Mouse (Mus musculus): ENCODE measurements around the gene Relch.
A peak's percentile ranks its signal among the peaks of the same experiment; 100 is the strongest.
"Not testable (repeated sequence)": the region's sequence is repeated elsewhere in the genome, so short reads cannot be mapped to it uniquely, and the experiment has no call there.

Gene Relch

DNA sequence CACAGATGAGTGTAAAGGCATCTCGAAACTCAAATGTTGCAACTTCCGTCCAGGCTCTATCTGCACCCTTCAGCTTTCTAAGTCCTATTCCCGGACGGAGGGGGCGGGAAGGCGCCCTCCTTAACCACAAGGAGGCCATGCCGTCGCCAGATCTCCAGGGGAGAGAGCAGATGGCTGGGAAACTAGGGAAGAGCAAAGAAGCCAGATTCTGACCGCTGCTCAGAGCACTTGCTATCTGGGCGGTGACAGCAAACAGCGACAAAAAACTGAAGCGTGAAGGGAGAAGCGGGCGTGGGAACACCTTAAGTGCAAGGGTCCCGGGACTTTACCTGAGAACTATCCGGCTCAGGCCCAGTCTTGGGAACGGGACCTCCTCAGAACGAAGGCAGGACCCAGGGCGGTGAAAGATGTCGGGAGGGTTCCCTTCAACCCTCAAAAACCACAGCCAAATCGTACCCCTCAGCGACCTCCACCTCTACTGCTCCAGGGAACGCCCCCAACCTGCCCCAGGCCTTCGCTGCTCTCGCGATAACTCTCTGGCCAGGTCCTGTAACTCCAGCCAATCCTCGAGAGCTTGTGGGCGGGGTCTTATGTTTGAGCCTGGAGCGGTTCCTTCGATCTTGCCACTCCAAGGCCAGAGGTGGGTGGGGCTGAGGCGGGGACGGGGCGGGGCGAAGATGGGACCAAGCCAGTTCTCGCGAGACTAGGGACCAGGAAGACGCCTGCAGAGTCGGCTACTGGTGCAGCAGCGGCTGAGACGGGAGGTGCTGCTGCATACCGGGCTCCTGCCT lies at the start of gene Relch, which contains the start of gene Pign:
Relch (plus strand) TSS at position 691 of the 791 bp plus-strand sequence.
Pign (minus strand) TSS at position 507 of the 791 bp plus-strand sequence.
- peak; percentile 98 for DNase-seq

DNA sequence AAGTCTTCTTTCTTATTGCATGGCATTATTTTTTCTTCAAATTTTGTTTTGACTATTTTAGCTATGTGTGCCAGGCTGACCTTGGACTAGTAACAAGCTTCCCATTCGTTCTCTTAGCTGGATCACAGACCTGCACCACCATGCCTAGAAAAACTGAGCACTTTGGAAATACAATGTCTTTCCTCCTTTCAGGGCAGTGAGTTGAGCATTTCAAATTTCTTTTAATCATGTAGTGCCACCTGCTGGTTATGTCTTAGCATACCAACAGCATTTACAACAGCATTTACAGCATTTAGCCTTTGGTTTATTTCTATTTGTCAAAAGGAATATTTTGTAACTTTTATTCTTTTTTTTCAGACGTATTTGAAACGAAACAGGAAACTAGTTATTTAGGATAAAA lies 33.2 kb upstream of the Relch start:
- no peak for DNase-seq

DNA sequence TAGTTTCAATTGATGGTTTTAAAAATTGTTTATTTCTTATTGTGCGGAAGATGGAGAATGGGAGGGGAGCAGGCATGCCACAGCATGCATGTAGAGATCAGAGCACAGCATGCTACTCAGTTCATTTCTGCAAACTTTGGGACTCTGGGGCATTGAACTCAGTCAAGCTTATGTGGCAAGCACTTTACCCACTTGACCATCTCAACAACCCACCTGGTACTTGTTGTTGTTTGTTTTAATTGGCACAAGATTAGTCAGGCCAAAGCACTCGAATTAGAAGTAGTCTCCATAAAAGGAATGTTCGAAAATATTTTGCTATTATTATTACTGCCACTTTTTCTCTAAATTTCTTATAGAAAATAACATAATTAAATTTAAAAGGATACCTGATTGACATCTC lies 19.6 kb upstream of the Relch start:
- no peak for DNase-seq

DNA sequence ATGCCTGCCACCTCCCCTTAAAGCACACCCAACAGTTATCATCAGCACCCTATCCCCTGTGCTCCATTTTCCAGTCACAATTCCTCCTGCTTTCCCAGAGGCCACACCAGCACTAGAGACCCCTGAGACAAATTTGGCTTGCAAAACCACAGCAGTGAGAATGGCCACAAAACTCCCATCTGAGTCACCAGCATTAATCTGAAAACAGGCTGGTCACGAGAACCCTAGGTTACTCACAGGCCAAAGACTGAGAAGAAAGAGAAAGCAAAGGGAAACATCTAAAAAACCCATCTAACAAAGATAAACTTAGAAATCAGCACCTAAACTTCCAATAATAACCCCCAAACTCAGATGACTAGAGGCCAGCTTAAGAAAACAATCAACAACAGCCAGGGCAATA lies 13.0 kb upstream of the Relch start:
- DNase-seq, result no peak

DNA sequence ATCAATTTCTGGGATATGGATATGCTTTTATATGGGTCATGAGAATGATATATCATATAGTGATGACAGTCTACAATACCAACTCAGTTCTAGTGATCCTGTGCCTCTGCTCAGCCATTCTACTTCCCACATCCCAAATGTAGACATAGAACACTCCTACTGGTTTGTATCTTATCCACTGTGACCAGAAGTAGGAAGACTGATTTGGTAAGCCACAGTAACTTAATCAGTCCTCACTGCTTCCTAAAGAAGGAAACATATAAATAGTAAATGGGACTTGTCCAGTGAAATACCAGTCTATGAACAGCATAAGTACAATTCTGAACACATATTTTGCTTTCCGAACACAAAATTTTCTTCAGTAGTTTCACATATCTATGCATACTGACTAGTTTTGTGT lies 9.7 kb upstream of the Relch start:
- DNase-seq, result no peak

DNA sequence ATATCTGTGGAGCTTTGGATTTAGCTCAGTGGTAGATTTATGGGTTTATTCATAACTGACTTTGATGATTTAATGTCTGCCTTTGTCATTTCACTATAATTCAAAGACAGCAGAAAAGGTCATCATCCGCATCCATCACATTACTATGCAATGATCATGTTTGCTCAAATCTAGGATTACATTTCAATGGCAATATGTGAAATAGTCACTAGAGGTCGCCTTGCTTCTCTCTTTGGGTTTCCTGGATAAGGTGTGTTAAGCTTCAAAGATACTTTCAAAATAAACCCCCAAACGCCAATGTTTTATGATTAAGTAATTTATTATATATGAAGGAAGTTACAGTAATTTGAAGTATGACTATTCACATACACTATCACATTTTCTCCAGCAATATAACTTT lies 3.6 kb upstream of the Relch start:
- peak; percentile 16 for DNase-seq

DNA sequence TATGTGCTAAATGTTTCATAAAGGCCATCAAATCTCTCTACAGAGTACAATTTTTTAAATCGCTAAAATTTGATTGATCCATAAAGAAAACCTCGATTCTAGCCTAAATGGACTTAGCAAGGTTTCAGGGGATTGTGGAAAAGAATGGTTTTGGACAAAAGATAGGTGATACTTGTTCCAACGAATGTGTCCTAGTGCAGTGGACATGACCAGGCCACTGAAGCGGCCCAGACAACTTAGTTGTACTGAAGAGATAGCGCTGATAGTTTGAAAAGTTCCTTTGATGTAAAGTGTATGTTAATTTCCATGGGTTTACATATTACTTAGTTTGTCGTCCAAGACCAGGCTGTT lies 866 bp upstream of the Relch start:
- DNase-seq, result no peak

DNA sequence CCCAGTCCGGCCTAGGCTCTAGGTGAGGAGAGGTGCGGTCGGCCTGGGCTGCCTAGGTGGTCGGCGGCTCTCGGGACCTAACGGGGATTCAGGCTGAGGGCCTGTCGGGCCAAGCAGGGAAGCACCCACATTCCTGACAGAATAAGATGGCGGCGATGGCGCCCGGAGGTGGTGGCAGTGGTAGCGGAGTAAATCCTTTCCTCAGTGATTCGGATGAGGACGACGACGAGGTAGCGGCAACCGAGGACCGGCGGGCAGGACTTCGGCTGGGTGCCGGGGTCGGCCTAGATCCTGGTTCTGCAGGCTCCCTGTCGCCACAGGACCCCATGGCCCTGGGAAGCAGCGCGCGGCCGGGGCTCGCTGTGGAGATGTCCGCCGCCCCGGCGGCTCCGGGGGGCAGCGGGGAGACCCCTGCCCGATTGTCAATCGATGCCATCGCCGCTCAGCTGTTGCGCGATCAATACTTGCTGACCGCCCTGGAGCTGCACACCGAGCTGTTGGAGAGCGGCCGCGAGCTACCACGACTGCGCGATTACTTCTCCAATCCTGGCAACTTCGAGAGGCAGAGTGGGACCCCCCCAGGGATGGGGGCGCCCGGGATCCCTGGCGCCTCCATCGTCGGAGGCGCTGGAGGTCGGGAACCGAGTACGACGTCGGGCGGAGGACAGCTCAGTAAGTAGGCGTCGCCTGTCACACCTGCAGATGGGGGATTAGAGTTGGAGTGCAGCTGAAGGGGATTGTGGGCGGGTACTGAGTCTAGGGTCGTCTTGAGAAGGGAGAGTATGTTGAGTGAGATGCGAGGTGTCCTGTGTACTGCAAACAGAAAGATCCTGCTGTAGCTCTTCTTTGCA lies 526 bp downstream of the Relch start:
- DNase-seq, result peak; percentile 48

DNA sequence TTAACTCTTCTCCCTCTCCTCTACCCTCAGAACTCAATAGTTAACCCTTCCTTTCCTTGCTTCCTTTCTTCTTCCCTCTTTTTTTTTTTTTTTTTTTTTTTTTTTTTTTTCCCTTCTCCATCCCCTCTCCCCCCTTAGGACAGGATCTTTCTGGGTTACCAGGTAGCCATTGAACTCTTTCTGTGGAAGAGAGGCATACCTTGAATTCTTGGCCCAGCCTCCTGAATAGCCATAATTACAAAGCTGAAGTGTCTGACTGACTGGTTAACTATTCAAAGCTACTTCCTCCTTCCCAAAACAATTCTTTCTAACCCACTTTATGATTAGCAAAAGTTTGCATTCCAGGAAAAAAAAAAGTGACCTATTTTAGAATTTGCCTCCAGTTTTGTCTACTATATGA lies 6.0 kb downstream of the Relch start:
- DNase-seq, result no peak

DNA sequence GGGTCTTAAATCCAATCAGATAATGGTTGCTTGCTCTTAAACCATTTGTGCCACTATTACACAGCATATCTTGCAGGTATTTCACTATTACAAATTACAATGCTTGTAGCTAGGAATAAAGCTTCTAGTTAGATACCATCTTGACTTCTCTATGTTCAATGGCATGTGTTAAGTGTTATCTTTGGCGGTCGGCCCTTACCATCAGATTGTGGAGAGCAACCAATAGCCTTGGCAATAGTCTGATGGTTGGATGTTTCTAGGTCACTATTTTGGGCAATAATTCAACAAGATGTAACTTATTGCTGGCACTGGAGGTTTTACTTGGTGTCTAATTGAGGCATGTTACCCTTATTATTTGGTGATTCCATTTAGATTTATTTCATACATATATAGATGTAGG lies 11.1 kb downstream of the Relch start:
- no peak for DNase-seq

DNA sequence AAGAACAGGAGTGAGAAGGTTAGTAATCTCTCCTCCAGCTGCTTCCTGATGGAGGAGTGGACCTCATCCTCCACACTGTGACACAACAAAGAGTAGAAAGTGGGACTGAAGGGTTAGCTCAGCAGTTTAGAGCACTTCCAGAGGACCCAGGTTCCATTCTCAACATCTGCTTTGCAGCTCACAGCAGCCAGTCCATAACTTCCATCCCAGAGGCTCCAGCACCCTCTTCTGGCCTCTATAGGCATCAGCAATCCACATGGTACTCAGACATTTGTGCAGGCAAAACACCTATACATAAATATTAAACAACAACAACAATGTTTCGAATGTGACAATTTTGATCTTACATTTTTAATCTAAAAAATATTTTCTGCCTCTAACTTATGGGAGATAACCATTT lies 16.9 kb downstream of the Relch start:
- DNase-seq, result peak; percentile 37

DNA sequence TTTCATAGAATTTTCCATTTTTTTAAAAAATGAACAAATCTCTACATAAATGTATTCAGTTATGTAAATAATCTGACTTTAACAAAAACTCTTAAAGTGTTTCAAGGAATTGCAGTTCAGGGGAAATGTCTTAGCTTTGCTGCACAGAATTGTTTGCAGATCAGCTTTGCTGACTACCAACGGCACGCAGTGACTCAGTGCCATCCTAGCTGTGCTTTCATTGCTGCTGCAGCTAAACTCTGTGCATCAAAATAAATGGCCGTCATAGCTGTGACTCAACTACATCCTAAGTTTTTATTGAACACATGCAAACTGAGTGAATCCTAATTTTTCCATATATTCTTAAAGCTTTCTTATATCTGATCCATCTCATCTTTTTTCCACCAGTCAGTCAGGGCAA lies 21.8 kb downstream of the Relch start:
- no peak for DNase-seq

DNA sequence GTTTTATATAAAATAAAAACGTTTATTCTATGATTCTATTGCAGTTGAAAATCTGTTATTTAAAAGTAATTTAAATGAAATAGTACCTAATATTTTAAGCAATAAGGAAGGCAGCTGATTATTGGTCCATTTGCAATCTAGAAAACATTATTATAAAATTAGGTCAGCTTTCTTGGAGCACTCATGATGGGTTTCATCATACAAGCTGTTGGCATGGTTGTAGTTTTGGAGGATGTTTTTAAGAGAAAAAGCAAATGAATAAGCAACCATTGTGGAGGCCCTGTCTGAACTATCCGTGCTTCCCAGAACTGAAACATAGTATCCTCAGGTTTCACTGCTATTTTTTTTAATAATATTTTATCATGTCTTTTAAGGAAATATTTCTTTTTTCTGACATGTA lies 31.9 kb downstream of the Relch start:
- DNase-seq, result no peak

DNA sequence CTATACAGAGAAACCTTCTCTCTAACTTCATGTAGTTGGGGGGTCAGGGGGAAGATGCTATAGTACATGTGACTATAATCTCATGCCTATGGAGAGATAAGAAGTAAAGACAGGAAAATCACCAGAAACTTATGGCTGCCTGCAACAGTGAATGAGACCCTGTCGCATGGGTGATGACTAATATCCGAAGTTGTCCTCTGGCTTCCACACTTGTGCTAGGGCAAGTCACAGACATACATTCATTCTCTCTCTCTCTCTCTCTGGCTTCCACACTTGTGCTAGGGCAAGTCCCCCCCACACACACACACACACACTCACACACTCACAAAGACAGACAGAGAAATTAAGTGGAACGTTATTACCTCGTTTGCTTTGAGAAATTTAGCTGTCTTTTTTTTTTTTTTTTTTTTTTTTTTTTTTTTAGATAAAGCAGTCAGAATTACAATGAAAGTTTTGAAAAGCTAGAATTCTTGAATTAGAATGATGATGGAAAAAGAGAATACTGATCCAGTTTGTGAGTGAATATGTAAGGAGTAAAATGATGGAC lies 37.4 kb downstream of the Relch start:
- no peak for DNase-seq

DNA sequence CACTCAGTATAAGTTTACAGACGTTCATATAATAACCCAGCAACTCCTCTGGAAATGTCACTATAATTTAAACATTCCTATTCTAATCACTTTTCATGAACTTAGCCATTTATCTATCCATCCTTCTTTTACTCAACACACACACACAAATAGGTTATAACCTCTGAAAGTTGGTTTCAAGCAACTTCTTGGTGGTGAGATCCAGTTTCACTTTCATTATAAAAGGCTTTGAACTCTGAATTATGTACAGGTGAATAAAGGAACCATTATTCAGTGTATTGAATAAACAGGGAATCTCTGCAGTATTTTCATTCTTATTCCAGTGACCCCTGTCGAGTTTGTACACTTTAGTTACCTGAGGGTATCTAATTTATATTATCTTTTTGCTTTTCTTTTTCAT lies 45.8 kb downstream of the Relch start:
- DNase-seq, result no peak

DNA sequence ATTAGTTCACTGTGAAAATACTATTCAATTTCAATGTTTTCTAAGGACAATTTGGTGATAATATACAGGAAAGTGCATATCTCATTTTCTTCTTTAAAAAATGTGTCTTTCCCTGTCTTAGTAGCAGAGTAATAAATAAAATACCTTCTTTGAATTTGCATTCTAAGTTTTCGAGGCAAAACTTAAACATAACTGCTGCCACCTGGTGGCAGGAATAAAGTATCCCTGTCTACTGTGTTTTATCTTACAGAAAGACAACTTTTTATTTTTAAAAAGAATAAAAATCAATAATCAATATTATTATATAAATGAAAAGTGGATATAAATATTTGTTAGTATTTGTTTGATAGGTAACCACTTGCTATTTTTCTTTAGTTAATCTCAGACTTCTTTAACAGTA lies 47.6 kb downstream of the Relch start:
- DNase-seq, result peak; percentile 58

DNA sequence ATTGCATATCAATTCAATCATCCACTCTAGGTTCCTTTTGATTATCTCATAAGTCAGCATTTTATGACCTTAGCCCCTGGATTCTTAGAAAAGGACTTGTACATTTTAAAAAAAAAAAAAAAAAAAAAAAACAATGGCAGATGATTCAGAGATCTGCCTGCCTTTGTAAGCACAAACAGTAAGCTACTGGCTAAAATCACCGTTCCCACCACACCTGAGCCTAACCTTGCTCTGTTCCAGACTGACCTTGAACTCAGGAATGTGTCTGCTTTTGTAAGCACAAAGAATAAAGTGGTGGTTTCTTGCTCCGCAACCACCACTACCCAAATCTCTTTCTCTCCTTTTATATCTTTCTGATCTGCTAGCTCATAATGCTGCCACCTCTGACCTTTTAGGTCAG lies 49.2 kb downstream of the Relch start:
- no peak for DNase-seq

DNA sequence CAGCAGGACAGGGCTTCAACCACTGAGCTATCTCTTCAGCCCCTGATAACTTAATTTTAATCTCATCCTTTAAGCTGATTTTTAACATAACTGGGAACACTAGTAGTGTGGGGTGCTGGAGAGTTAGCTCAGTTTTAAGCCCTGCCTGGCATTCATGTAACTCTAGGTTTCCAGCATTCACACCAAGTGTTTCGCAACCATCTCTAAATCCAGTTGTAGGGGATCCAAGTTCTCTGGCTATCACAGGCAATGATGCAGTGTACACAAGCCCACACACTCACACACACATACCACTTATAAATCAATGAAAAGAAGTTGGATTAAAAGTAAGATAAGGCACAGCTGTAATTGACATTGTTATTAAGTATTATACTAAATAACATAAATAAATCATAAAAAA lies 54.7 kb downstream of the Relch start:
- no peak for DNase-seq

DNA sequence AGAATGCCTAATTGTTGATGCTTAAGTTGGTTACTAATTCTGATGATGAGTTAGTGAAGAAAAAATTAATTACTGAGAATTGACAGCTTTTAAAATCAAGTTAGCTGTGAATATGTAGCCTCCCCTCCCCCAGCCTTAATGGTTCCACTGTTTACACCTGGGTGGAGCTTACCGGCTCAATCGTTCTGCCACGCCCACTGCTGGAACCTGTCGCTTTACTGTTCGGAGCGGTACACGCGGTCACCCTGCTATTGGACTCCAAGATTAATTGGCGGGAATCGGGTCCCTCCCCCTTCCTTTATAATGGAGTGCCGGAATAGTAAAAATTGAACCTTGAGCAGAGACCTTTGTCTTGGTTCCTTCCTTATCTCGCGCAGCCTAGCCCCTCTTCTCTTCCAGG lies 65.6 kb downstream of the Relch start:
- not testable (repeated sequence) for DNase-seq

DNA sequence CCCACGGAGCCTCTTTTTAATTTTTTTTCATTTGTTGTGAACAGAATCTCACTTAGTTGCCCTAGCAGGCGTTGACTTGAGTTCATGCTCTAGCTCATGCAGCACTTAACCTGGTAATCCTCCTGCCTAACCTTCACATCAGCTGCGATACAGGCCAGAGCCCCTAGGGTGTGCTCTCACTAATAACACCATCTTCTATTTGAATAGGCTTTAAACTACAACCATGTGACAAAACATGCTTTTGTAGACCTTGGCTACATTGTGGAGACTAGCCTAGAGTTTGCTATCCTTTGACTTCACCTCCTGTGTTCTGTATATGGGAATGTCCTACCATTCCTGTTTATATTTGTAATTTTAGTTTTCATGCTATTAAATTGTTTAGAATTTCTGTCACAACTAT lies 71.7 kb downstream of the Relch start:
- DNase-seq, result peak; percentile 19

DNA sequence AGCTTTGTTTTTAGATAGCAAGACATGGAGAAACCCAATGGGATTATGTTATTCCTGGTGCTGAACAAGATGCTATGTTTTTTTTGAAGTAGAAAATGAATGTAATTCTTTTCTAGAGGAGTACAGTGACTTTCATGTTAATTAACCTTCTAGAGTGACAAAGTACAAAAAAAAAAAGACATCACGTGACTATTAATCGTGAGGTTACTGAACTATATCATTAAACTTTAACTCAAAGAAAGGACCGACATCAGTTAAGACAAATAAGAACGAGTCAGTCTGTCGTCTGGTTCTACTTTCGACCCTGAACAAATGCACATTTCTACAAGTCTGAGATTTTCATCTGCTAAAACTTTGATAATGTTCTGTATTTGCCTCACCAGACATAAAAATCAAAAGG lies 74.7 kb downstream of the Relch start:
- DNase-seq, result no peak

DNA sequence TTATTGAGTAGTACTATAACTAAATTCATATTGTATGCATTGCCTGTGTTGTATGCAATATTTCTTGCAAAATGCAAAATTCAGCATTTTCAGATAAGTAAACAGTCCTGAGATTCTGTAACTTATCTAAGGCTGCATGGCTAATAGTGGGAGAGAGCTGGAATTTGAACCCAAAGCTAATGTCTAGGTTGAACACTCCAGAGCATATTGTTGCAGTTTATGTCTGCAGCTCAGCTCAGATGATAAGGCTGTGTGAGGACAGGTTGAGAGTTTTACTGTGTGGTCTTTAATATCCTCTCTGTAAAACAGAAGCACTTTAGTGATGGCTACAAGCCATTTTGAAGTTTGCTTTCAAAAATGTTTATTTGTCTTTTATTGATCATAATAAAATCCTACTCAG lies 75.8 kb downstream of the Relch start:
- no peak for DNase-seq

DNA sequence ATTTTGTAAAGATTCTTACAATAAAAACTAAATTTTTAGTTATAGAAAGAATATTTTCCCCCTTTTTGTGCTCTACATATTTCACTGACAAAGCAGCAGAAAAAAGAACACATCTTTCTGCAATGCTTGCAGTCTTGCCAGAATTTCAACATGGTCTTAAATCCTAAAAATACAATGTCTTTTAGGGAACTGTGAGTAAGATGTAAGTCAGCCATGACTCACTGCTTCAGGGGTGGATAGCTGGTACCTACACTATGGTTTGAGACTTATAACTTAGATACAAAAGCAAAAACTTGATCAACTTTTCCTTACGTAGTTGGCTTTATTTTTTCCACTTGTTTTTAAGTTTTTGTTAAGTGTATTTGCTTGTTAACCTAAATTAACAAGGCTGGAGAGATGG lies 78.8 kb downstream of the Relch start:
- DNase-seq, result no peak

DNA sequence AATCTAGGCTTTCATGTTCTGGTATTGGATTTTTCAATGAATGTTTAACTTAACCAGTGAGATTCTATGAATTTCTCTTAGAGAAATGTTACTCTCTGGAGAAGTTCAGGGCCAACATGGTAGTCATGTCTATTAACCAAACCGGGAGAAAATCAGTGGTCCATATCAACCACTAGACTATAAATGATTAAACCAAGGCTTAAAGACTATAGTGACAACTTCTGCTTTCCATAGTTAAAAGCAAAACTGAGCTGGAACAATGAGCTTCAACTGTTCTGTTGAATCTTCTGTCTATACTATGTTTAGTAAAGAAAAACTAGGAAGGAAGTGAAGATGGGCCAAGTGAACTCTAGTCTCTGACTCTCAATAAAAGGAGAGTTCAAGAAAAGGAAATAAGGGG lies 82.8 kb downstream of the Relch start:
- DNase-seq, result no peak

All from thymus, postnatal 4 days (tissue).